Mouse (Mus musculus) ES-E14 (cell line): Measurements from ENCODE around the gene Gtf2ird1. TPM values are rescaled to one million over a fixed set of nuclear protein-coding genes. Genes with fewer than 3 reads are reported as not detected.

ENCODE experiments used
- DNase-seq: peaks from one replicate; pipeline ENCODE4 v3.0.0-alpha.2; 2013; ENCODE audit warnings: low read depth, low spot score
- H3K27ac ChIP-seq: 2 replicates; pipeline ENCODE4 v1.5.1; 2012; ENCODE audit warnings: low read depth, mild to moderate bottlenecking, low read length, moderate library complexity, mixed read lengths; ENCODE audit not compliant: poor library complexity, insufficient read depth, severe bottlenecking
- H3K36me3 ChIP-seq: 2 replicates; pipeline ENCODE4 v1.6.1; 2012; ENCODE audit warnings: mild to moderate bottlenecking, low read length, moderate library complexity, mixed read lengths; ENCODE audit not compliant: control insufficient read depth, poor library complexity, insufficient read depth, severe bottlenecking
- H3K4me1 ChIP-seq, 2 experiments: fragments of 150-350 bp in 1 of 2; sonication (generic) in 1 of 2; 2 replicates each; pipeline ENCODE4 v1.6.1; 2012; ENCODE audit warnings: low read length in 2 of 2, mild to moderate bottlenecking in 1 of 2, mixed read lengths in 1 of 2; ENCODE audit not compliant: control insufficient read depth in 2 of 2, insufficient read depth in 2 of 2, poor library complexity in 1 of 2
- H3K4me3 ChIP-seq, 2 experiments: fragments of 150-350 bp in 1 of 2; sonication (generic) in 1 of 2; 2 replicates each; pipeline ENCODE4 v1.5.1; 2012; ENCODE audit warnings: low read length in 2 of 2, low read depth in 1 of 2, mild to moderate bottlenecking in 1 of 2, mixed read lengths in 1 of 2; ENCODE audit not compliant: insufficient read depth in 1 of 2, poor library complexity in 1 of 2, severe bottlenecking in 1 of 2
- H3K9ac ChIP-seq: 2 replicates; pipeline ENCODE4 v1.6.1; 2012; ENCODE audit warnings: low read depth, mild to moderate bottlenecking, low read length, mixed read lengths; ENCODE audit not compliant: poor library complexity, insufficient read depth, severe bottlenecking
- H3K9me3 ChIP-seq: fragments of 150-350 bp; sonication (generic); 2 replicates; pipeline ENCODE4 v1.6.1; 2012; ENCODE audit warnings: low read depth, mild to moderate bottlenecking, low read length; ENCODE audit not compliant: control insufficient read depth, insufficient read depth
- CHD2 ChIP-seq: IDR thresholded peaks from 2 replicates; pipeline ENCODE4 v1.6.1; 2014; ENCODE audit warnings: mild to moderate bottlenecking, low read depth, low read length, inconsistent platforms
- HCFC1 ChIP-seq: IDR thresholded peaks from 2 replicates; pipeline ENCODE4 v1.6.1; 2012; ENCODE audit warnings: low read length, inconsistent platforms, borderline replicate concordance; ENCODE audit not compliant: insufficient read depth
- MAFK ChIP-seq: IDR thresholded peaks from 2 replicates; pipeline ENCODE4 v1.6.1; 2014; ENCODE audit warnings: mild to moderate bottlenecking, low read depth, low read length, inconsistent platforms; ENCODE audit not compliant: insufficient read depth
- ZC3H11A ChIP-seq: IDR thresholded peaks from 2 replicates; pipeline ENCODE4 v1.6.1; 2012; ENCODE audit warnings: low read depth, mild to moderate bottlenecking, inconsistent platforms, low read length, borderline replicate concordance
- ZNF384 ChIP-seq: IDR thresholded peaks from 2 replicates; pipeline ENCODE4 v1.6.1; 2012; ENCODE audit warnings: low read depth, low read length, inconsistent platforms
- in situ Hi-C, 2 experiments: fragments of 600-800 bp; cut with MboI; formaldehyde crosslinking; loops; one replicate each; pipeline ENCODE4 v1.15.1; 2025; ENCODE audit warnings: low sequenced_read_pairs in 2 of 2, inconsistent platforms in 1 of 2; ENCODE audit not compliant: unreplicated experiment in 2 of 2
- total RNA-seq: library from RNA; depleted of rRNA; stranded (reverse); fragments of 300-350 nt; gene quantifications from 2 replicates; pipeline ENCODE4 v1.2.3, GENCODE M21; 2012

Gene Gtf2ird1
- total RNA-seq, 1 experiment = 63.5 TPM

DNA sequence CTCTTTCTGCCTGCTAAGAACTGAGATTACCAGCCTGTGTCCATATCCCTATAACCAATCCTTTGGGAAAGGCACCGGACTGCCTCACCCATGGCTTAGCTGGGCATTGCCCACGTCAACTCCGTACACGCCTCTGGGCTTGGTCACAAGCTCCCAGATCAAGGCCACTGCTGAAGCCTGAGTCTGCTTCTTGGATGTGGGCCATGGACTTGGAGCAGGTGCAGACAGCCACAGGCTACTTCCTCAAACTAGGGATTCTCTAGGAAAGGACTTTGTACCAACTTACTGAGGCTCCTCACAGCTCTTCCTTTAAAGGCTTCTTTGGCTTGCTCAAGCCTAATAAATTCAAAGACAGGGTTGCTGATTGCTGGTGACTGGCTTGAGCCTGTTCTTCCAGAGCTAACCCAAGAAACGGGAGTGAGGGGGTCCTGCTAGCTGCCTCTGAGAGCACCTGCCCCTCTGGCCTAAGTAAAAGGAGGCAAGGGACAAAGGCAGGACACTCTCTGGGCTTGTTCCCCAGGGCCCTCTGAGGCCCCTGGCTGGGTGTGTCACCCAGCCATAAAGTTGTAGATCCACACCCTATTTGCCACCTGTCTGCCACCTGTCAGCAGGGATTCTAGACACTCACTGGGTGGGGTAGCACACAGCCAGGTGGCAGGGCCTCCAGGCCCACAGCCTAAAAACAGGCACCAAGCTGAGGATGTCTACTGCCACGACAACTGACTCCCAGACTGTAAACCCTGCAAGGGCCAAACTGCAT lies 38.0 kb downstream of the Gtf2ird1 start:
- H3K36me3 ChIP-seq = peaks cover 36% of the 10 kb centered on the region
- in situ Hi-C loops = no loop called here

DNA sequence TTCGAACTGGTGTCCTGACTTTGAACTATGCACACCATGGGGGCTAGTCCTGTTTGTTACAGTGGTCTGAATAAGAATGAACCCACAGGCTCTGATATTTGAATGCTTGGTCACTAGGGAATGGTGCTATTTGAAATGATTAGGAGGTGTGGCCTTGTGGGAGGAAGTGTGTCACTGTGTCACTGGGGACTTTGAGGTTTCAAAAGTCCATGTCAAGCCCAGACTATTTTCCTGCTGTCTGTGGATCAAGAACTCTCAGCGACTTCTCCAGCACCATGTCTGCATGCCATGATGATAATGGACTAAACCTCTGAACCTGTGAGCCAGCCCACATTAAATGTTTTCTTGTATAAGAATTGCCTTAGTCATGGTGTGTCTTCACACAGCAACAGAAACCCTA lies 44.2 kb downstream of the Gtf2ird1 start:
- Histone ChIP-seq H3K9me3 (no peaks in the 10 kb centered on the region), H3K9ac (no peak overlapping the region), H3K4me3 (no peak overlapping the region), H3K4me1 (peaks cover 3 to 13% of the 10 kb centered on the region in 2 experiments; a peak in 2 of 4 replicates), H3K36me3 (peaks cover 46% of the 10 kb centered on the region), H3K27ac (no peak overlapping the region)
- in situ Hi-C loops = no loop called here
- DNase-seq = no peak
- no peak for TF ChIP-seq ZC3H11A
- TF ChIP-seq HCFC1 = no peak
- TF ChIP-seq ZNF384 = no peak
- no peak for TF ChIP-seq CHD2
- no peak for TF ChIP-seq MAFK

More for the DNA sequence above, 38.0 kb downstream of the Gtf2ird1 start:
- Histone ChIP-seq H3K27ac (peak overlapping the region; percentile 64; the same call in 1 of the 2 replicates), H3K9me3 (no peaks in the 10 kb centered on the region), H3K9ac (0 out of 2 replicates have a peak overlapping the region, but pooled peaks have one; percentile 2), H3K4me3 (no peak overlapping the region), H3K4me1 (peaks cover 13 to 26% of the 10 kb centered on the region in 2 experiments)
- no peak for DNase-seq
- TF ChIP-seq ZC3H11A (no peak), CHD2 (no peak), HCFC1 (no peak), ZNF384 (no peak), MAFK (no peak)

DNA sequence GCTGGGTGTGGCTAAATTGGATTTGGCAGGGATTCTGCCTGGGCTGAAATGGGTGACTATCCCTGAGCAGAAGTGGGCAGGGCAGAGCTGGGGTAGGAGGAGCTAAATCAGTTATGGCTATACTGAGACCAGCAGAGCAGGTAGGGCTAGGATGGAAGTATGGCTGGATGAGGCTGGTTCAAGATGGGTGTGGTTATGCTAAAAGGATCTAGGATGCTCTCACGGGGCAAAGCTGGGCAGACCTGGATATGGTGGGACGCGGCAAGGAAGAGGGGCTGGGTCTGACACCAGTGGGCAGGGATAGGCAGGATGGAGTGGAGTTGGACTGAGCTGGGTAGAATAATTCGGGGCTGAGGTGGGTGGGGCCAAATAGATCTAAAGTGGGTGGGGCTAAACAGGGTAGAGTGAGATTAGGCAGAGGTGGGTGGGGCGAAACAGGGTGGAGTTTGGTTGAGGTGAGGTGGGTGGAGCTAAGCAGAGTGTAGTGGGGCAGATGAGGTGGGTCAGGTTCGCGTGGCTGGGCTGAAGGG lies 46.1 kb downstream of the Gtf2ird1 start:
- no peak for TF ChIP-seq CHD2
- TF ChIP-seq MAFK = no peak
- TF ChIP-seq ZC3H11A = no peak
- no peak for TF ChIP-seq HCFC1
- TF ChIP-seq ZNF384 = no peak

DNA sequence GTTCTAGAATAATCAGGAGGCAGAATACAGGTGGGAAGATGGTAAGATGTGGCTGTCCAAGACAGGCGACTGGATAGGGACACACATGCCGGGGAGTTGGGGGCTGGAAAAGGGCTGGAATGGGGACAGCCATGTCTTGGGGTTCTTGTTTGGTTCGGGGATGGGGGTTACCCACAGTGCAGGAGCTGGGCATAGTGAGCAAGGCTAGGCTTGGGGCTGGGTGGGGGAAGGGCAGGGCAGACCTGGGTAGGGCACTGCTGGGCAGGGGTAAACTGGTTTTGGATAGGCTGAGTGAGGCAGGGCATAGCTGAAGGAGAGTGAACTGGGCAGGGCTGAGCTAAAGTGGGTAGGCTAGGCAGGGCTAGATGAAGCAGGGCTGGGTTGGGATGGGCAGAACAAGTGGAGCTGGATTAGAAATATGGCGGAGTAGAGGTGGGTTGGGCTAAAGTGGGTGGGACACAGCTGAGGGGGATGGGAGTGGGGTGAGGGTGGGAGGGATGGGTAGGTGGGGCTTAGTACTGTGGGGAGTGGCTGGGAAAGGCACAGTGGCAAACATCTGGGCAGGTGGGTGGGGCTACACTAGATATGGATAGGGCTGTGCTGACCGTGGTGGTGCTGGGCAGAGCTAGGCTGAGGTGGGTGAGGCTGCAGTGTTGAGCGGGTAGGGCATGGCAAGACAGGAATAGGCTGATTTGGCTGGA lies 46.8 kb downstream of the Gtf2ird1 start:
- Histone ChIP-seq H3K4me1 (peaks cover 3 to 13% of the 10 kb centered on the region in 2 experiments; a peak in 2 of 4 replicates), H3K4me3 (no peak overlapping the region; a peak in 1 of 4 replicates), H3K27ac (peak overlapping the region; percentile 2; the same call in 1 of the 2 replicates), H3K9ac (no peak overlapping the region), H3K36me3 (peaks cover 24% of the 10 kb centered on the region), H3K9me3 (no peaks in the 10 kb centered on the region)
- TF ChIP-seq ZNF384 (no peak), CHD2 (no peak), HCFC1 (no peak), ZC3H11A (no peak), MAFK (no peak)
- DNase-seq = peak; percentile 43
- in situ Hi-C loops = no loop called here

More for the DNA sequence above, 46.1 kb downstream of the Gtf2ird1 start:
- Histone ChIP-seq H3K36me3 (peaks cover 29% of the 10 kb centered on the region), H3K4me3 (peak overlapping the region; percentile 11 to 54; a peak in 3 of 4 replicates), H3K9me3 (no peaks in the 10 kb centered on the region), H3K4me1 (peaks cover 3 to 13% of the 10 kb centered on the region in 2 experiments; a peak in 2 of 4 replicates), H3K9ac (0 out of 2 replicates have a peak overlapping the region, but pooled peaks have one; percentile 15), H3K27ac (no peak overlapping the region)
- in situ Hi-C loops = no loop called here
- peak; percentile 77 for DNase-seq
